Mouse (Mus musculus): Measurements from ENCODE around the gene Rnase12. TPM values are rescaled to one million over a fixed set of nuclear protein-coding genes. Genes with fewer than 3 reads are reported as not detected.
A peak's percentile ranks its signal among the peaks of the same experiment; 100 is the strongest.

The Rnase12 gene
- total RNA-seq, 2 experiments from 2014 or later: not detected

DNA sequence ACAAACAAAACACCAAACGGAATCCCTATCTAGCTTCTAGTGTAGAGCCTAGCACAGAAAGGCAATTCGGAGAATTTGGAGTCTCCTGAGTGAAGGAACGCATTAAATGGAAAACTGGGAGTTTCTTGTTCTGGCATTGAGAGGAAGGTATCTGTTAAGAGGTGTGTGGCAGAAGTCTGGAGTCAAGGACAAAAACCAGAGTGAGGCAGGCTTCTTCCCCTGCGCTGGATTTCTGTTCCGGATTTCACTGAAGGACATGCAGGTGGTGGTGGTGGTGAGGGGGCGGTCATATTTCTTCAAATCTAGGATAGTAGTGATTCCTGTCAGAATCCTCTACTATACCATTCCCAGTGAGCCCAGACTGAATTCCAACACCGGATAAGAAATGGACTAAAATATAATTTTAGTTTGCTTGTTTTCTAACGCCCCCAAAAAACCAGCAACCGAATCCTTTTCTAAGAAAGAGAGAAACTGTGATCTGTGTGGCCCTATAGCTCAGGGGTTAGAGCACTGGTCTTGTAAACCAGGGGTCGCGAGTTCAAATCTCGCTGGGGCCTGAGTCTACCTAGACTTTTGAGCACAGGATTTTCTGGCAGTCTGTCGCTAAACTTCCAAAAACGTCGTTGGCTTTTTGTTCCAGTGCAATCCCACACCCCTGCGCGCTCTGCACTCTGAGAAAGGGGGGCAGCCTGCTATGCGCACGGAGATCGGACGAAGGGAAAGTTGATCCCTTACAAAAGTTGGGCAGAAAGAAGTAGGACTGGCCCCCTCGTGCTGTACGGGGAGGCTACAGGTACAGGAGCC, 30.9 kb upstream of the Rnase12 start:
- peak; percentile 86 to 93 for DNase-seq (ENCODE audit: low spot score in 2 of 2)
- intact Hi-C loops (cut with DNase I): loop anchor here (2.0 to 10.0 kb wide), 2 partner anchors 282 to 926 kb away; partner anchors contain the start of genes Ccnb1ip1, Parp2 and Tmem253

DNA sequence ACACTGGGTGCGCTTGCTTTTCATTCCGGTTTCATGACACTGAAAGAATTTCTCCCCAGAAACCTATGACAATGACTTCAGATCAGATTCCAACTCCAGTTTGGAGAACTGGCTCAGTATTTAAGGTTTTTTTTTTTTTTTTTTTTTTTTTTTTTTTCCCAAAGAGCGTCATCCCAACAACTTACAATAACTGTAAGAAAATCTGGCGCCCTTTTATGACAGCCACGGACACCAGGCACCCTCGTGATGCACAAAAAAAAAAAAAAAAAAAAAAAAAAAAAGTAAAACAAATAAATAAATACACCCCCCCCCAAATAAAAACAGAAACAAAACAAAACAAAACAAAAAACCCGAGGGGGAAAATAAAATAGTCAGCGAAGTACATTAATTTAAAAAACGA, 30.3 kb upstream of the Rnase12 start:
- no peak for DNase-seq (ENCODE audit: low spot score in 2 of 2)
- intact Hi-C loops (cut with DNase I): loop anchor here (2.0 to 10.0 kb wide), 2 partner anchors 281 to 927 kb away; partner anchors contain the start of genes Ccnb1ip1, Parp2 and Tmem253

DNA sequence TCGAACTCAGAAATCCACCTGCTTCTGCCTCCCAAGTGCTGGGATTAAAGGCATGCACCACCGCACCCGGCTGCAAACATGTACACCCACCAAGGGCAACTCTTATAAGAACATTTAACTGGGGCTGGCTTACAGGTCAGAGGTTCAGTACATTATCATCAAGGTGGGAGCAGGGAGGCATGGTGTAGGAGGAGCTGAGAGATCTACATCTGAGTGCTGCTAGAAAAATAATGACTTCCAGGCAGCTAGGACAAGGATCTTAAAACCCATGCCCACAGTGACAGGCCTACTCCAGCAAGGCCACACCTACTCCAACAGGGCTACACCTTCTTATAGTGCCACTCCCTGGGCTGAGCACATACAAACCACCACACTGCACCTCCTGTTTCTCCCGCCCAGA, 28.4 kb upstream of the Rnase12 start:
- no peak for DNase-seq (ENCODE audit: low spot score in 2 of 2)
- intact Hi-C loops (cut with DNase I): loop anchor here (10.0 kb wide), 1 partner anchor 929 kb away; the partner anchor contains the start of gene Tmem253

DNA sequence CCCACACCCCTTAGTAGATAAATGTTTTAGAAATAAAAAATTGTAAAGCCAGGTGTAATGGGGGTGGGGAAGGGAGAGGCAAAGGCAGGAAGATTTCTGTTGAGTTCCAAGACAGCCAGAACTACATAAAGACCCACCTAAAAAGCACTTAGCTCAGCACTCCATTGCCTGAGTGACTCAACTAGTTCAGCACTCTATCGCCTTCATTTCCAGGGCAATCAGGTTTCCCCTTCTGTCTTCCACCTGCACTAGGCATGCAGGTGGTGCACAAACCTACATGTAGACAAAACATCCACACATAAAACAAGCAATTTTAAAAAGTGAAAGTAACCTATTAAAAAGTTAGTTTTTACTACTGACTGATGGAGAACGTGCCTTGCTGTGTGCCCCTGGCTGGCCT, 27.6 kb upstream of the Rnase12 start:
- intact Hi-C loops (cut with DNase I): loop anchor here (10.0 kb wide), 1 partner anchor 930 kb away; the partner anchor contains the start of gene Tmem253
- no peak for DNase-seq (ENCODE audit: low spot score in 2 of 2)

DNA sequence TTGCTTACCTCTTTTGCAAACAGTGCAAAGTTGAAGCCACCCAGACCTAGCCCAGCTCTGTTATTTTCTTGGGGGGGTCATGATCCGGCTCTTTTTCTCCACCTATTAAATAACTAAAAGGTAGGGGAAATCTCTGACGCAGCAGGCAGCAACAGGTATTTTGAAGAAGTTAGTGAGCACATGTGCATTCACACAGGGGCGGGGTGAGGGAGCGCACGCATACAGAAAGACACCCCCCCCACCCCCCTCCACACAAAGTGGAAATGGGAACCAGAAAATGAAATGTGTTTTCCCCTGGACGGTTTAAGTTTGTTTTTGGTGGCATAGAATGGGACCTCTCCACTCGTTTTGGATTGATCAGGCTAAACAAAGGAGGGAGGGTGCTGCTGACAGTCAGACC, 26.3 kb upstream of the Rnase12 start:
- no peak for DNase-seq (ENCODE audit: low spot score in 2 of 2)
- intact Hi-C loops (cut with DNase I): loop anchor here (10.0 kb wide), 1 partner anchor 931 kb away; the partner anchor contains the start of gene Tmem253

DNA sequence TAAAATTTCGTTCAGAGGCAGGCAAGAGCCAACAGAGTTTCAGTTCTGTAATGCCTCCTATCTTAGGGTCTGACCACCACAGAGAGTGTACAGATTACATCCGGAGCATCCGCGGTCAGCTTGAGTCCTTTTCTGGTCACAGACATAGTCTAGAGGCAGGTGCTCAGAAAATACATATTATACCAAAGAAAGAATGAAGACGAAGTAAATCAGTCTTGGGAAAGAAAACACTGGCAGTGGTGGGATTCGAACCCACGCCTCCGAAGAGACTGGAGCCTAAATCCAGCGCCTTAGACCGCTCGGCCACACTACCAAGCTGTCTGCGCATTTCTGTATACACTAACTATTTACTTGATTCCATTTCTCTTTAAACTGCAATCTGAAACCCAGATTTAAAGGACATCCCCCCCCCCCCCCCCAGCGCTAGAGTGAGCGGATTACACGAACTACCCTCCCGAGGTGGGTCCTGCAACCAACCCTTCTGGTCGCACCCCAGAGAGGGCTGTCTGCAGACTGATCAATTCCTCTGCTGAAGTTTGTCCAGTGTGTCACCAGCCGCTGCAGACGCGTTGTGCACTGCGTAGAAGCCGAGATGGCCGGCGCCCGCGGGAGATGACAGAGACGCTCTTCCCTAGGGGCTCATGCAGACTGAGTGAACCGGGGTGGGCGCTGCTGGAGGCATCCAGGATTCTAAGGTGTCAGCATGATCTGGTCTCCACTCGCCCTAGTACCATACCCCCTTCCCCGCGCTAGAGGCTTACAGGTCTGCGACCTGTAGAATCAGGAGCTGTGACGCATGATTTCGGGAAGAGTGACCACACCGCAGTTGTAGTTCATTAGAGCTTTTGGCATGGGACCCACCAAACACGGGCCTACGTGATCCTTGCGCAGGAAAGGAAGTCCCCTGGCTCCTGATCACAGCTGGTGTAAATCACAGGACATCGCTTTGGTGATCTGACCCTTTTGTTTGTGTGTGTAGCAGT, 25.4 kb upstream of the Rnase12 start:
- peak; percentile 62 to 68 for DNase-seq (ENCODE audit: low spot score in 2 of 2)
- intact Hi-C loops (cut with DNase I): loop anchor here (10.0 kb wide), 1 partner anchor 932 kb away; the partner anchor contains the start of gene Tmem253

DNA sequence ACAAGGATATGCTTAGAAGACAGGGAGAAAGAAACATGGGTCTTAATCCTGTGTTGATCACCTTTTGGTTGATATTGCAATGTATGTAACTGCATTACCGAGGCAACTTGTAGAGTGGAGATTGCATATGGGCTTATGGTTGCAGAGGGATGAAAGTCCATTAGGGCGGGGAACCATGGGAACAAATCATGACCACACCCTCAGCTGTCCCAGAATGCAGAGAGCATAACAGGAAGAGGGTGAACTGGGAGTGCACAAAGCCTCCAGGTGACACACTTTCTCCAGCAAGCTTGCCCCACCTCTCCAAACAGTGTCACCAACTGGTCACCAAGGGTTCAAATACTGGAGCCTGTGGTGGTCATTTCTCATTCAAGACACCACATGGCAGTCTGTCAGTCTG, 23.6 kb upstream of the Rnase12 start:
- intact Hi-C loops (cut with DNase I): loop anchor here (10.0 kb wide), 1 partner anchor 934 kb away; the partner anchor contains the start of gene Tmem253
- DNase-seq (ENCODE audit: low spot score in 2 of 2): no peak

DNA sequence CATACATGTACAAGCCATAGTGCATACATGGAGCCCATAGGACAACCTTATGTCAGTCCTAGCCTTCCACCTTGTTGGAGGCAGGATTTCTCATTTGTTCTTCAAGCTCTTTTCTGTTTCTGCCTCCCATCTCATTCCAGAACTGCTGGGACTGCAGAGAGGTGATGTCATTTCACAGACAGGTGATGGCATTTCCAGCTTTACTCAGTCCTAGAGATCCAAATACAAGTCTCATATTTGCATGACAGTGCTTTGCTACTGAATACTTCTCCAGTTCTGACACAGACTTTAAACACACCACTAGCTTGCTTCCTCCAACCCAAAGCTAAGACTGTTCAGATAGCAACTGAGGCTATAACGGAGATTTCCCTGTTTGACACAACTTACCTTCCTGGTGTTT, 21.7 kb upstream of the Rnase12 start:
- intact Hi-C loops (cut with DNase I): no loop called here
- DNase-seq (ENCODE audit: low spot score in 2 of 2): no peak

DNA sequence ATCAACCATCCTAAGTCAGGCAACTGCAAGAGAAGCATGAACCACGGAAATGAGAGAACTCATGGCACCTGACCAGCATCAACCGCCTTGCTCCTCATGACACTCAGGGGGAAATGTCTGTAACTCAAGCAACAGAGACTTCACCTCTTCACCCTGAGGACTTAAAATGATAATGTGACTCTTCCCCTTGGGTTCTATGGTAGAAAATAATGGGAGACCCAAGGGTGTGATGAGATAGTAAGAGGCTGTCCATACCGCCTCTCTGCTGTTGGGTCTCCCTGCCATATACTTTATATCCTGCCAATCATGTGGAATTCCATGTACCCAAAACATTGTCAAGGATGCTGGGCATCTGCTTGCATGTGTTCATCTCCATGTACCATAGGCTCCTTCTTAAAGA, 16.9 kb upstream of the Rnase12 start, which contains the start of gene Olfr750:
Gene Olfr750 (minus strand): TSS at position 101 of the 400 bp plus-strand sequence.
- intact Hi-C loops (cut with DNase I): no loop called here
- no peak for DNase-seq (ENCODE audit: low spot score in 2 of 2)

DNA sequence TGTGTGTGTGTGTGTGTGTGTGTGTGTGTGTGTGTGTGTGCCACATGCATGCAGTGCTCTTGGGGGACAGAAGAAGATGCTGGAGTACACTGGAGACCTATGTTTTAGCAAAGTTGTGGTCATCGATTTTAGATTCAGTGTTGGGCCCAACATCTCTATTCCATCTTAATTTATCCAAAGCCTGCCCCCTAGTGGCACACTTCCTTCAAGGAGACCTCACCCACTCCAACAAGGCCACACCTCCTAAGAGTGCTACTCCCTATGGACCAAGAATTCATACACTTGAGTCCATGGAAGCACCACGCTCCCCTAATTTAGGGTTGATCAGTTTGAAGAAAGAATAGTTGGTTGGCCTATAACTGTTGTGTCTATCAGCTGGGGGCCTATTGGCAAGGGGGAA, 12.2 kb upstream of the Rnase12 start:
- no peak for DNase-seq (ENCODE audit: low spot score in 2 of 2)
- intact Hi-C loops (cut with DNase I): no loop called here

DNA sequence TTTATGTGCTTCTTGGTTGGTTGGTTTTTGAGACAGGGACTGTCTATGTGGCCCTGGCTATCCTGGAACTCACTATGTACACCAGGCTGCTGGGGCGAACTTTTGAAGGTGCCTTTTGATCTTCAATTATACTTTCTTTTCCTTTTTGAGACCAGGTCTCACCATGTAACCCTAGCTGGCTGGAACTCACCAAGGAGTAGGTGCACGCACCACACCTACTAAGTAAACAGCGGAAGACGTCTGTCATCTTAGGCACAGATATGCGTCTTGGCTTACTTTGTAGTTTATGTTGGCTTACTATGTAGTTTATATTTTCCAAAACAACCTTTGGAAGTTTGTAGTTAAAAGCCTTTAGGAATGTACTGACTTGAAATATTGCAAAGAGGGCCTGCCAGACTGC, 11.5 kb upstream of the Rnase12 start:
- intact Hi-C loops (cut with DNase I): no loop called here
- no peak for DNase-seq (ENCODE audit: low spot score in 2 of 2)

DNA sequence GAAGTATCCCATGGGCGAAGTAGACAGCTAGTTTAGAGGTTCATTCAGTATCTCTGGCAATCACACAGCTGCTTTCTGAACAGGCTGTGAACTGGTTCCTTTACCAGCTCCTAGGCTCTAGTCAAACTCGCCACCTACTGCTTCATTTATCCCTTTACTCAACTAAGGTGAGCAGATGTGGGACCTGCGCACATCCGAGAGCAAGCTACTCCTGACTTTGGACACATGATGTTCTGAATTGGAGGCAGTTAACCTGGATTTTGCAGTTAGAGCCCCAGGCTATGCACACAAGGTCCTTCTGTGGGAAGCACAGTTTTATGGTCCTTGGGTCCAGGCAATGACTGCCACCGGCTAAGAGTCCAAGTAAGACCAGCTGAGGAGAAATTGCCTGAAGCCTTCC, 3.3 kb upstream of the Rnase12 start:
- DNase-seq (ENCODE audit: low spot score in 2 of 2): no peak
- intact Hi-C loops (cut with DNase I): no loop called here

DNA sequence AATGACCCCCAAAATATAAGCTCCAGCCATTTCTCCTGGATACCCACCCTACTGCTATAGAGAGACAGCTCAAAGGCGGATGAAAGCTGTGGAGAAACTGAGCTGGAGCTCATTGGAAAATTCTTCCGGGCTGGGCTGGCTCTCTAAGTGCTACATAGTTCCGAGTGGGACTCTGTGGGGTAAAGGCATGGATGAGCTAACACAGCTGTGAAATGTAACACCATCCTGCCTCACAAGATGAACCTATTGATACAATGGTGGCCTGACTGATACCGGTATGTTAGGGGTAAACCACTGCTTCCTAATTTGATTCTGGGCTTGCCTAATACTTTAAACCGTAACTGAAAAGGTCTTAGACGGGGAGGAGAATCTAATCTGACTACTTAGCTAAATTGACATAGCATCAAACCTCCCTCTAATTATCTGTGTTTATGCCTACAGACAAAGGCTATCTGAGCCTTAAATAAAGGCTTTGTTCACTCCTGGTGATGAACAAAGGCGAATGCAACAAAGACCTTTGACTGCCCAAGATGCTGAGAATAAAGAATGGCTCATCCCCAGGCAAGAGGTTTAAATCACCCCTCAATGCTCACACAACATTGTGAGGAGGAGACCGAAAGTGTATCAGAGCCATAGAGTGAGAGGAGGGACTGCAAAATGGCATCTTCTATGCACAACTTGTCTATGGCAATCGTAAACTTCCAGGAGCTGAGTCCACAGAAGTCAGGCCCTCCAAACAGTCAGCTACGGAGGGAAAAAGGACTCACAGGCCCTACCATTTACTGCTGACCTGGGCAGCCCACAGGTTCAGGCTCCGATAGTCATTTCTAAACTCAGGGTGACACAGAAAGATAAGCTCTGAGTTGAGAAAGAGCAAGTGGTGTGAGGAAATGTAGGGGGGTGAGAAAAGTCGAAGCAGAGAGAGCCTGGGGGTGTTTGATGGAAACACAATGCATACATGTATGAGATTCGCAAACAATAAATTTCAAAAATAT, 2.9 kb downstream of the Rnase12 start:
- intact Hi-C loops (cut with DNase I): no loop called here
- DNase-seq (ENCODE audit: low spot score in 2 of 2): no peak

DNA sequence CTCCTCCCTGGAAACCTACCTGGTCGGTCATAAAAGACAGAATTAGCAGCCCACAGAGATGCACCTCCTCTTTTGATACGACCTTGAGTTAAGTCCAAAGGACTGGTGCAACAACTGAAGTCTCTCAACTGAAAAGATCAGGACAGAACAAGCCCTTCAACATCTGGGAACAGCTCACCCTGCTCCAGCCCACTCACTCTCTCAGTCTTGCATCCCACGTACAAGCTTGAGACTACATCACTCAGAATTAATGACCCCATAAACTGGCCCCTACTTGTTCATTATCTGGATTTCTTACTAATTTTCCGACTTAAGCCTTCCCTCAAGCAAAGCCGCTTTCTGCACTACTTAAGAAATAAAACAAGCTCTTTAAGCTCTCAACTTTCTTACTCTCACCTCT, 4.3 kb downstream of the Rnase12 start:
- DNase-seq (ENCODE audit: low spot score in 2 of 2): no peak
- intact Hi-C loops (cut with DNase I): no loop called here

DNA sequence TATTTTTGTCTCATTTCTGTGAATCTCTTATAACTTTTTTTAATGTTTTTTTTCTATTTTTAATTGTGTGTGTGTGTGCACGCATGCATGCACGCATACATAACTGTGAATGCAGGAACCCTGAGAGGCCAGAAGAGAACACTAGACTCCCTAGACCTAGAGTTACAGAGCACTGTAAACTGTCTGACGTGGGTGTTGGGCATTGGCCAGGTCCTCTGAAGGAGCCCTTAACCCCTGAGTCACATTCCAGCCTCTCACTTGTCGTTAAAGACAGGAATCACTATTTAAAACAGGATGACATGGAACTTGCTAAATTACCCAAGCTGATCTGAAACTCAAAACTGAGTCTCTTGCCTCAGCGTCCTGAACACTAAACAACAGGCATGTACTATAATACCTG, 5.5 kb downstream of the Rnase12 start:
- DNase-seq (ENCODE audit: low spot score in 2 of 2): no peak
- intact Hi-C loops (cut with DNase I): no loop called here

DNA sequence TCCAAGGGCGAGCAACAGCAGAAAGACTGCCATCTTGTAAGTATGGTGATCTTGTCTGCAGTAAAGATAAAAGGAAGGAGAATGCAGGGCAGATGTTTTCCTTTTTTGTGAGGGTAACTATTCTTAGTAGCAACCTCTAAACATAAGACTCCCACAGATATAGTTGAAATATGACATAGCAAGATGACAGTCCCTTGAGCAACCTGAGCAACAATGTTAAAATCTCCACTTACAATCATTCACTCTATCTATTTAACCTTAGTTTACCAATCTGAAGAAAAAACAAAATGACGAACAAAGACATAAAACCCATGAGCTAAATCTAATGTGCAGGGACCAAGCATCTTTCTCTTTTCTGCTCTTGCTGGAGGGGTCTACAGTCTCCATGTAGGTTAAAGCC, 7.4 kb downstream of the Rnase12 start, which contains the start of gene Rnase11:
Gene Rnase11 (minus strand): TSS at position 101 of the 400 bp plus-strand sequence.
- intact Hi-C loops (cut with DNase I): no loop called here
- no peak for DNase-seq (ENCODE audit: low spot score in 2 of 2)

DNA sequence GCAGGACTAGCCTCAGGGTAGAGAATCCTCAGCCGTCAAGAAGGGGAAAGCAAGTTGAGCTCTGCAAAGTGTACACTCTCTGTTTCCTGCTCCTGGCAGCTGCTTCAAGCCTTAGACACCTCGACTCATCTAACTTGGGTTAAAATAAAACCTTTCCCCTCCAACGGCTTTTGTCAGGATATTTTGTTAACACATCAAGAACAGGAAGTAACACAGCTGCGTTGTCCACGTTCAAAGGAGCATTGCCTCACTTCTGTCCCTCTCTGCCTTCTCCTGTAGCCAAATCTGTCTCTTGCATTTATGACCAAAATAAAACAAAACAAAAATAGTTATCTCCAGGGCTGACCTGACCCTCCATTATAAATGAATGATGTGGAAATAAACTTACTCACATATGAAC, 9.6 kb downstream of the Rnase12 start:
- intact Hi-C loops (cut with DNase I): no loop called here
- no peak for DNase-seq (ENCODE audit: low spot score in 2 of 2)

DNA sequence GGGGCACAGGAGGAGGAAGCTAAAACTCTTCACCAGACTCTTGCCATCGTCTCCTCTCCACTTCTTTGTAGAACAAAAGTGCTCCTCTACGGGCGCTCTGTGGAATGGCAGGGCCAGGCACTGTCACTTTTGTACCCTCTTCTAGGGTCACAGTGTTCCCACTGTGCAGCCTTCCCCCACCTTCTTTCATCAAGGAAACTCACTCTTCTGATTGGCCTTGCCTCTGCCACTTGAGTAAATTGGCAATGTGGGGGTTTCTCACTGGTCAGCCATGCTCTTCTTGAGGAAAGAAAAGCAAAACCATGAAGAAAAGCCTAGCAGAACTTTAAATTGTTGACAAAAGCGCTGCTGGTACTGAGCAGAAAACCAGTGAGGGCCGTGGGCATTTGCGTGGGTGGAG, 15.7 kb downstream of the Rnase12 start, which contains the start of gene Rnase9:
Gene Rnase9 (minus strand): TSS at position 101 of the 400 bp plus-strand sequence.
- DNase-seq (ENCODE audit: low spot score in 2 of 2): no peak
- intact Hi-C loops (cut with DNase I): no loop called here

DNA sequence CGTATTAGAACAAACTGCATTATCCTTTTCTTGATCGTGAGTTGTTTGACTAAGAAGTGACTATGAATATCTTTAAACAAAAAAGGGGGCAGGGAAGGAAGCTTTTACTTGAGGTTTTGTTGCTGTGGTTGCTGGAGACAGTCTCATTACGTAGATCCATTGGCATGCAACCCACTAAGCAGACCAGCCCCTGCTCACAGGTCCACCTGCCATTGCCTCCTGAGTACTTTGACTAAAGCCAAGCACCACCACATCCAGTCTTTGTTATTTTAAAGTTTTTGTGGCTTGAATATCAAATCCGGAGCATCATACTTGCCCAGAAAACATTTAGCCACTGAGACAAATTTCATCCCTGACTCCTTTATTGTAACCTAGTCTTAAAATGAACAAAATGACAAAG, 21.2 kb downstream of the Rnase12 start:
- intact Hi-C loops (cut with DNase I): no loop called here
- no peak for DNase-seq (ENCODE audit: low spot score in 2 of 2)
